Mouse (Mus musculus) embryonic facial prominence, embryonic 12.5 days (tissue): ENCODE data around the gene Pcdh11x. TPM values are rescaled to one million over a fixed set of nuclear protein-coding genes. Genes with fewer than 3 reads are reported as not detected.
A peak's percentile ranks its signal among the peaks of the same experiment; 100 is the strongest.
"Not testable (repeated sequence)": the region's sequence is repeated elsewhere in the genome, so short reads cannot be mapped to it uniquely, and the experiment has no call there.

Experiments used
- ATAC-seq: fragments of 200-750 bp; cut with Nextera tagmentation; 2 replicates; pipeline ENCODE4 v1.8.0; 2017; ENCODE audit not compliant: insufficient number of reproducible peaks, insufficient read depth, low FRiP score, low TSS enrichment
- H3K27ac ChIP-seq: fragments of 300-500 bp; sonication (generic); 2 replicates; pipeline ENCODE4 v1.5.1; 2016; ENCODE audit warnings: mild to moderate bottlenecking
- H3K27me3 ChIP-seq: fragments of 300-500 bp; sonication (generic); 2 replicates; pipeline ENCODE4 v1.6.1; 2016; ENCODE audit warnings: mild to moderate bottlenecking, moderate library complexity
- H3K36me3 ChIP-seq: fragments of 300-500 bp; sonication (generic); 2 replicates; pipeline ENCODE4 v1.6.1; 2016; ENCODE audit warnings: mild to moderate bottlenecking
- H3K4me1 ChIP-seq: fragments of 300-500 bp; sonication (generic); 2 replicates; pipeline ENCODE4 v1.6.1; 2016
- H3K4me2 ChIP-seq: fragments of 300-500 bp; sonication (generic); replicated peaks from 2 replicates; pipeline ENCODE4 v1.6.1; 2016; ENCODE audit warnings: mild to moderate bottlenecking, moderate library complexity
- H3K4me3 ChIP-seq: fragments of 300-500 bp; sonication (generic); 2 replicates; pipeline ENCODE4 v1.5.1; 2016; ENCODE audit warnings: mild to moderate bottlenecking
- H3K9ac ChIP-seq: fragments of 300-500 bp; sonication (generic); 2 replicates; pipeline ENCODE4 v1.6.1; 2016; ENCODE audit warnings: mild to moderate bottlenecking, moderate library complexity
- H3K9me3 ChIP-seq: fragments of 300-500 bp; sonication (generic); 2 replicates; pipeline ENCODE4 v1.6.1; 2016; ENCODE audit warnings: mild to moderate bottlenecking, moderate library complexity
- WGBS: fragments of 180-500 bp; shearing (Covaris S2); methylation state at CpG from one replicate; pipeline ENCODE4 v1.1.7; 2016; 5-methylcytosine and 5-hydroxymethylcytosine counted together
- polyA plus RNA-seq: library from polyadenylated mRNA; unstranded; fragments of >200 nt; fragmentation: Nextera tagmentation; extraction: Ambion mirVana; gene quantifications from 2 replicates; pipeline ENCODE4 v1.2.1, GENCODE M21; 2016

Gene Pcdh11x
- polyA plus RNA-seq: 9.8 and 12.7 TPM in 2 replicates

- H3K27me3 ChIP-seq: no peaks in the 10 kb centered on the region
- no peaks in the 10 kb centered on the region for H3K9me3 ChIP-seq
- no peaks in the 10 kb centered on the region for H3K4me1 ChIP-seq
- peak; percentile 75 for ATAC-seq
- no peak within 1 kb of the TSS for H3K27ac ChIP-seq
- H3K4me3 ChIP-seq: peak within 1 kb of the TSS; percentile 42
- 15% methylated on average over 35 of the region's 40 CpGs for WGBS
- H3K4me2 ChIP-seq: peak within 1 kb of the TSS; percentile 62
- peak within 1 kb of the TSS; percentile 36; the same call in 1 of the 2 replicates for H3K9ac ChIP-seq
- H3K36me3 ChIP-seq: no peaks in the 10 kb centered on the region
These were observed at the start of gene Pcdh11x for GRCm38 (mm10) chrX:120290011-120290899. TSS of gene Pcdh11x (plus strand) at chrX:120290259.

DNA sequence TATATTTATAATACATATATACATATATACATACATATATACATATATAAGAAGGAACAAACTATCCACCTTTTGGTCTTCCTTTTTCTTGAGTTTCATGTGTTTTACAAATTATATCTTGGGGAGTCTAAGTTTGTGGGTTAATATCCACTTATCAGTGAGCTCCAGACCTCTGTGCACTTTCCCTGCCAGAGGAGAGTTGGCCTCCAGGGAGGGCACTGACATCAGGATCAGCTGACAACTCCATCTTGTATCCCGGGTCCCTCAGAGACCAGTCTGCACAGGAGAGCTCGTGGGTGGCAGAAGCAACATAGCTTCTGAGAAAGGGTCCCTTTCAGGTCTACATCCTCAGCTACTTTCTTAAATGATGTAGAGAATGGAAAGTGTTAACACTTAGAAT lies 30.0 kb upstream of the Pcdh11x start:
- no peak overlapping the region for H3K9ac ChIP-seq
- H3K4me1 ChIP-seq: no peaks in the 10 kb centered on the region
- no peaks in the 10 kb centered on the region for H3K9me3 ChIP-seq
- no peaks in the 10 kb centered on the region for H3K36me3 ChIP-seq
- no peak for ATAC-seq
- no peak overlapping the region for H3K27ac ChIP-seq
- no peaks in the 10 kb centered on the region for H3K27me3 ChIP-seq
- no peak overlapping the region for H3K4me2 ChIP-seq
- WGBS: 67% methylated on average over 2 of the region's 2 CpGs
- H3K4me3 ChIP-seq: no peak overlapping the region

GRCm38 (mm10) chrX:120285522-120285921 lies 4.5 kb upstream of the Pcdh11x start:
- Histone ChIP-seq H3K4me2 (no peak overlapping the region), H3K9me3 (no peaks in the 10 kb centered on the region), H3K9ac (no peak overlapping the region), H3K27ac (no peak overlapping the region), H3K4me3 (no peak overlapping the region), H3K36me3 (no peaks in the 10 kb centered on the region), H3K4me1 (no peaks in the 10 kb centered on the region), H3K27me3 (no peaks in the 10 kb centered on the region)
- no peak for ATAC-seq

DNA sequence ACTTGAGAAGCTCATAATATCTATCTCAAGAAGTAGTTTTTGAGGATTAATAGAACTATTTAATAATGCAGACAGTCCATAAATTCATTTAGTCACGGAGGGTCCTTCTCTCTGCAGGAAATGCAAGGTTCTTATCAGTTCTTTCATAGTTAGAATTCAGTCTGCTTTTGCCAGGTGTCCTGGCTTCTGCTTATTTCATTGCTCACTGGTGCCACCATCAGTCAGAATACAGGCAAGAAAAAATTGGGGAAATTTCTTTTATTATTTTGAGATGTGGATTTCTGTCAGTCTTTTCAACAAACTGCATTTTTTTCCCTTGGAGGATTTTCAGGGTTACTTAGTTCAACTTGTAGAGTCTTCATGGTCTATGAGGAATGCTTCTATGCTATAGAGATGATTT lies 2.6 kb upstream of the Pcdh11x start:
- no peaks in the 10 kb centered on the region for H3K27me3 ChIP-seq
- no peaks in the 10 kb centered on the region for H3K9me3 ChIP-seq
- 13% methylated on average over 1 of the region's 1 CpGs for whole genome bisulfite sequencing
- ATAC-seq: no peak
- no peak overlapping the region for H3K9ac ChIP-seq
- no peak overlapping the region for H3K4me2 ChIP-seq
- H3K27ac ChIP-seq: no peak overlapping the region
- no peak overlapping the region for H3K4me3 ChIP-seq
- no peaks in the 10 kb centered on the region for H3K4me1 ChIP-seq
- no peaks in the 10 kb centered on the region for H3K36me3 ChIP-seq

- no peaks in the 10 kb centered on the region for H3K4me1 ChIP-seq
- H3K9ac ChIP-seq: peak overlapping the region; percentile 36; the same call in 1 of the 2 replicates
These were observed 831 bp downstream of the Pcdh11x start for GRCm38 (mm10) chrX:120290900-120291280.

DNA sequence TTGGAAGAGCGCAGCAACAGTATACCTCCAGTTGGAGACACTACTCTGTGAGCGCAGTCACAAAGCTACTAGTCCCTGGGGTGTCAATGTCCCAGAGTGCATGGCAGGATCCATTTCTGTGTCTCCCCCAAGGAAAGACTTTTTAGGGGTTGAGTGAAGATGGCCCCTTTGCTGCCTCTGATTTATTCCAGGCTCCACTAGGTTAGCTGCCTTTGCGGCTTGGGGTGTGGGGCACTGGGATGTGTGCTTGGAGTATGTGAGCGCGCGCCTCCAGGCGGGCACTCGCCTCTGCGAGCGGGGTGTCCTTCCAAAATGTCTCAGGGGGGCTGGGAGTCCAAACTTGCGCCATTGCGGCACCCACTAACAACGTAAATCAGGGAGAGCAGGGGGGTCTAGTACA lies 1.6 kb downstream of the Pcdh11x start:
- H3K4me3 ChIP-seq: peak overlapping the region; percentile 42
- no peak overlapping the region for H3K9ac ChIP-seq
- no peak overlapping the region for H3K27ac ChIP-seq
- no peaks in the 10 kb centered on the region for H3K4me1 ChIP-seq
- no peak for ATAC-seq
- 21% methylated on average over 13 of the region's 13 CpGs for whole genome bisulfite sequencing
- no peaks in the 10 kb centered on the region for H3K36me3 ChIP-seq
- H3K27me3 ChIP-seq: no peaks in the 10 kb centered on the region
- H3K4me2 ChIP-seq: peak overlapping the region; percentile 62
- H3K9me3 ChIP-seq: no peaks in the 10 kb centered on the region

More at GRCm38 (mm10) chrX:120290900-120291280, 831 bp downstream of the Pcdh11x start:
- Histone ChIP-seq H3K36me3 (no peaks in the 10 kb centered on the region), H3K4me3 (peak overlapping the region; percentile 42), H3K9me3 (no peaks in the 10 kb centered on the region), H3K27me3 (no peaks in the 10 kb centered on the region), H3K27ac (no peak overlapping the region), H3K4me2 (peak overlapping the region; percentile 62)
- no peak for ATAC-seq
- WGBS: 14% methylated on average over 18 of the region's 18 CpGs

DNA sequence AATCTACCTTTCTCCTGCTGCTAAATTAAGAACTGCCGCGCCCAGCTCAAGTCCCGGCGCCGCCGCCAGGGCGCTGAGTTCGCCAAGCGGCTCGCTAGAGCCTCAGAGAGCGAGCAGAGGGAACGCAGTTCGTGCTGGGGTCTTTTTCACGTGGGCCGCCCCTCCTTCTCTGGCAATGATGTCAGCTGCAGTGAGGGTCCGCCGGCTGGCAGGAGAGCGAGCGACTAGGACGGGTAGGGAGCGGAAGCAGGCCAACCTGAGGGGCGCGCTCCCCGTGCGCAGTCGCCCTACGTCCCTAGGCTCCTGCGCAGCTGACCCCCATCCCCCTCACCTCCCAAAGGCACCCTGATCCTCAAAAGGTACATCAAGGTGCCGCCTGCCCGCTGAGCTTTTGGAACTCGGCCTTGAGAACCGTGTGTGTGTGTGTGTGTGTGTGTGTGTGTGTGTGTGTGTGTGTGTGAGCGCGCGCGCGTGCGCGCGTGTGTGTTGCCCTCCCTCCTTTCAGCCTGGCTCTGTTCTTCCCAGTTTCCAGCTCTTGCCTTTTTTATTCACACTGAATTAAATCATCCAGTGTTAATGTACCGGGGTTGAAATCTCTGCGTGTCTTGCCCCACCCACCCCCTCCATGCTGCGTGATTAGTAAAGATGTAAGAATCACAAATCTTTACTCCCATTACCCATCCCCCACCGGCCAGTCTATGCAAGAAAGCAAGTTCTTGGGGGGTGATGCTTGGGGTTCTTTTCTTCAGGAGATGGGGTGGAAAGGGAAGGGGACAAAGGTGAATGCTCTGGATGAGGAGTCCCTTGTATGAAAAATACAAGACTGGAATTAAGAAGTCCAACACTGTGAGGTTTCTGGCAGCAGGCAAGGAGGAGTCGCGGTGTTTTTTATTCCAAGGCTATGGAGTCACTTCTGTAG lies 3.0 kb downstream of the Pcdh11x start:
- WGBS: 5% methylated on average over 31 of the region's 46 CpGs
- Histone ChIP-seq H3K4me1 (no peaks in the 10 kb centered on the region), H3K36me3 (no peaks in the 10 kb centered on the region), H3K27me3 (no peaks in the 10 kb centered on the region), H3K4me3 (peak overlapping the region; percentile 42), H3K4me2 (peak overlapping the region; percentile 62), H3K9me3 (no peaks in the 10 kb centered on the region), H3K9ac (no peak overlapping the region; the same call in 1 of the 2 replicates), H3K27ac (no peak overlapping the region)
- ATAC-seq: peak; percentile 75; the same call in 1 of the 2 replicates

GRCm38 (mm10) chrX:120301469-120302175 lies 11.6 kb downstream of the Pcdh11x start:
- Histone ChIP-seq H3K4me3 (no peak overlapping the region), H3K9me3 (no peaks in the 10 kb centered on the region), H3K4me2 (no peak overlapping the region), H3K36me3 (no peaks in the 10 kb centered on the region), H3K27ac (no peak overlapping the region), H3K27me3 (no peaks in the 10 kb centered on the region), H3K9ac (no peak overlapping the region), H3K4me1 (no peaks in the 10 kb centered on the region)
- ATAC-seq: no peak
- 74% methylated on average over 2 of the region's 2 CpGs for WGBS

DNA sequence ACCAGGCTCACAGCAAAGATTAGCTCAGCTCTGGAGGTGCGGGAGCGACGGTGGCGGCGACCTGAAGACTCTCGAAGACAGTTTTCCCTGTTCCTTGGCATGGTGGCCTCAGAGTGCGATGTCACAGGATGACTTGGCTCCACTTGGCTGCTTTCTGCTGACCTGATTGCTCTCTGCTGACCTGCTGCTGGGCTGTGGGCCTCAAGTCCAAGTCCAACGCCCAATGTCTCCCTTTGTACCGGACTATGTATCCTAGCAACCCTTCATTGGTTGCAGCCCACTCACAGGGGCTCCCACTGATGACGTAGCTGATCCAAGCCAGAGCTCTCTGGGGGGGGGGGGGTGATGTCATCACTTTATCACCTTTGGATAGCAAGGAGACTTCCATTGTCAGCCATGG lies 22.9 kb downstream of the Pcdh11x start, which contains the start of gene H2afb3:
Gene H2afb3, minus strand, starts transcription at position 101 of the 400 bp plus-strand sequence.
- not testable (repeated sequence) for H3K9me3 ChIP-seq, ATAC-seq, H3K27me3 ChIP-seq, H3K27ac ChIP-seq, H3K4me3 ChIP-seq, H3K4me1 ChIP-seq, H3K4me2 ChIP-seq, H3K9ac ChIP-seq, H3K36me3 ChIP-seq
- WGBS: 83% methylated on average over 10 of the region's 10 CpGs

DNA sequence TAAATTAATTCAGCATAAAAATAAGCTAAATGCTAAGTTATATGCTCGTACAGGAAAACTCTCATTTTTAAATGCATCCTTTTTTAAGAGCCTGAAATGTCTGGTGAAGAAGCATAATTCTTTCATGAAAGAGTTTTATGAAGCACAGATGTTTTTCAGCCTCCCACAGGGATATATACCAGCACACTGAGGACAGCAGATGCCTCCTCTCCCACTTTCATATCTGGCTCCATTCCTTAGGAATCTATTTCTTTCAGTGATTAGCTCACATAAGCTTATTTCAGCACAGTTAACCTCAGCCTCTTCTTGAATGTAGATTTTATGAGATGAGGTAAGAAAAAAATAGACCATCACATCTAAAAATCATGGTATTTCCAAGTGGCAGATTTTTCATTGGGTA lies 176.2 kb downstream of the Pcdh11x start:
- no peak overlapping the region for H3K9ac ChIP-seq
- H3K27me3 ChIP-seq: no peaks in the 10 kb centered on the region
- no peak overlapping the region for H3K4me3 ChIP-seq
- H3K36me3 ChIP-seq: no peaks in the 10 kb centered on the region
- H3K4me1 ChIP-seq: no peaks in the 10 kb centered on the region
- no peaks in the 10 kb centered on the region for H3K9me3 ChIP-seq
- 76% methylated on average over 1 of the region's 1 CpGs for WGBS
- no peak overlapping the region for H3K27ac ChIP-seq
- ATAC-seq: no peak
- H3K4me2 ChIP-seq: no peak overlapping the region

DNA sequence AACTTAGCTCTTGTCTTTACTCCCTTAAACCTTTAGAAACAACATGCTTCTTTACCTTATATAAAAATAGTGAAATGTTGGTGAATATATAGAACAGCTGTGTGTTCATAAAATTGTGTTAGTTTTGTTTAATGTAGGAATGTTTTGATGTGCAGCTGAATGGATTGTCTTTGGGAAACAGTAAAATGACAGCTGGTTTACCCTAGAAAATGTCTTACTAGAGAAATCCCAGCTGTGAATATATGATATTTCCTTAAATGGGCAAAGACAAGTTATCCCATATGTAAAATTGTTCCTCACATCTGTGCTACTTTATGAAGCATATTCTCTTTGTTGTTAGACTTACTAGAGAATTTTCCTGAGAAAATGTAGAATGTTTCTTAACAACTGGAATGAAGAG lies 196.4 kb downstream of the Pcdh11x start:
- H3K36me3 ChIP-seq: no peaks in the 10 kb centered on the region
- no peaks in the 10 kb centered on the region for H3K4me1 ChIP-seq
- no peak overlapping the region for H3K4me2 ChIP-seq
- no peak for ATAC-seq
- no peaks in the 10 kb centered on the region for H3K9me3 ChIP-seq
- H3K27me3 ChIP-seq: no peaks in the 10 kb centered on the region
- H3K9ac ChIP-seq: no peak overlapping the region
- H3K4me3 ChIP-seq: no peak overlapping the region
- H3K27ac ChIP-seq: no peak overlapping the region
